Mouse (Mus musculus): Measurements from ENCODE around the gene Rab3c.

GRCm38 (mm10) chr13:110158588-110159519 is 121.9 kb downstream of the Rab3c start:
- TF ChIP-seq ELF1 (IDR thresholded peaks at IDR 0.05; ENCODE audit: low read depth, low read length) (no peak), JUND (conservative IDR thresholded peaks at IDR 0.05; ENCODE audit: low read depth, low read length) (no peak), CHD2 (IDR thresholded peaks at IDR 0.05; ENCODE audit: low read length) (no peak), CTCF (conservative IDR thresholded peaks at IDR 0.05 in 1 of 2, IDR thresholded peaks at IDR 0.05 in 1 of 2; ENCODE audit: low read depth in 2 of 2, low read length in 2 of 2) (no peak), USF2 (conservative IDR thresholded peaks at IDR 0.05; ENCODE audit: low read depth, low read length) (no peak), TCF12 (IDR thresholded peaks at IDR 0.05; ENCODE audit: low read depth, low read length) (no peak)
